ENCODE assay signal across 8 mouse cellular contexts in the genomic region with DNA sequence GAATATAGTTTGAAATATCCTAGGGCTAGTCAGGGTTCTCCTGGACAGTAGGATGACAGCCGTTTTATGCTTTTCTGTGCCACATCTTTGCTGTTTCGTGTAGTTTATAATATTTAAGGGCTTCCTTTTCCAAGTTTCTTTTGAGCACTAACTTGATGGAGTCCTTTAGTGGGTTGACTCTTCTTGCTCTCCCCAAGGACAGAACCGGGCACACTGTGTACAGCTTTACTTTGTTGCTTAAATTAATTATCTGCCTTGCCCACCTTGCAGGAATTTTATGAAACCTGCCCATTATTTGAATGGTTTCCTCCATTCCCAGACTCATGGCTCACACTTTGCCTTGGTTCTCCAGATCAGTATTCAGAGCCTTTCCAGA. TPM values are rescaled to one million over a fixed set of nuclear protein-coding genes. Genes with fewer than 3 reads are reported as not detected.
DNase-seq lines count a peak whose midpoint lies in the region; ATAC-seq and TF ChIP-seq lines count a peak whose summit lies in the region.

No protein-coding gene starts in this region.

- no peak for TF ChIP-seq CTCF in spleen, adult 2 months (IDR thresholded peaks at IDR 0.05; ENCODE audit: extremely low read depth, insufficient read depth, insufficient read length, insufficient replicate concordance)

- WGBS in spleen, adult 2 months, result 8% methylated on average over 3 of the region's 3 CpGs
- WGBS in liver, embryonic 11.5 days, result 17% methylated on average over 3 of the region's 3 CpGs
- WGBS in stomach, embryonic 16.5 days, result 10% methylated on average over 3 of the region's 3 CpGs

- H3K4me3 ChIP-seq in spleen, adult 2 months (ENCODE audit: extremely low read depth, insufficient read depth, insufficient read length), result peak overlapping the region; percentile 74
- H3K4me3 ChIP-seq in liver, embryonic 11.5 days (ENCODE audit: low read depth, low read length), result peak overlapping the region; percentile 76
- peak overlapping the region; percentile 80 for H3K4me3 ChIP-seq in stomach, embryonic 16.5 days (replicated peaks; ENCODE audit: low read length)

- H3K27me3 ChIP-seq in spleen, adult 2 months (ENCODE audit: control insufficient read depth, insufficient read depth, low read length), result no peaks in the 10 kb centered on the region
- no peaks in the 10 kb centered on the region for H3K27me3 ChIP-seq in liver, embryonic 11.5 days (replicated peaks; ENCODE audit: control insufficient read depth, insufficient read depth, low read length)
- H3K27me3 ChIP-seq in stomach, embryonic 16.5 days (ENCODE audit: control insufficient read depth, insufficient read depth, low read length), result no peaks in the 10 kb centered on the region

- TF ChIP-seq POLR2A in spleen, adult 2 months (IDR thresholded peaks at IDR 0.05; ENCODE audit: low read depth, low read length), result no peak

- H3K27ac ChIP-seq in spleen, adult 2 months (ENCODE audit: insufficient read depth, low read length), result no peak overlapping the region
- peak overlapping the region; percentile 32; the same call in 1 of the 2 replicates for H3K27ac ChIP-seq in liver, embryonic 11.5 days (ENCODE audit: low read depth, low read length)
- peak overlapping the region; percentile 89; the same call in 1 of the 2 replicates for H3K27ac ChIP-seq in stomach, embryonic 16.5 days (ENCODE audit: low read length)

- H3K4me1 ChIP-seq in spleen, adult 2 months (ENCODE audit: control insufficient read depth, insufficient read depth, insufficient read length), result peaks cover 3% of the 10 kb centered on the region; the same call in 1 of the 2 replicates
- no peaks in the 10 kb centered on the region; the same call in 1 of the 2 replicates for H3K4me1 ChIP-seq in liver, embryonic 11.5 days (replicated peaks; ENCODE audit: control insufficient read depth, insufficient read depth, low read length)
- H3K4me1 ChIP-seq in stomach, embryonic 16.5 days (ENCODE audit: control insufficient read depth, insufficient read depth, low read length), result peaks cover 8% of the 10 kb centered on the region

- H3K36me3 ChIP-seq in spleen, adult 2 months (ENCODE audit: control insufficient read depth, insufficient read depth, low read length), result peaks cover 18% of the 10 kb centered on the region
- peaks cover 22% of the 10 kb centered on the region for H3K36me3 ChIP-seq in liver, embryonic 11.5 days (ENCODE audit: control insufficient read depth, insufficient read depth, low read length)
- peaks cover 10% of the 10 kb centered on the region for H3K36me3 ChIP-seq in stomach, embryonic 16.5 days (ENCODE audit: control insufficient read depth, insufficient read depth, low read length)

- no peak for DNase-seq in cerebellum, adult 9-11 months
- no peak for DNase-seq in spleen, adult 2 months (ENCODE audit: low read depth in 1 of 2, low spot score in 2 of 2)
- DNase-seq in spleen, adult 12 weeks (ENCODE audit: low spot score), result no peak
- DNase-seq in liver, embryonic 11.5 days (ENCODE audit: low spot score), result no peak
- no peak for DNase-seq in cerebellum, postnatal 36 days
- DNase-seq in gastrocnemius, adult 8-10 months (ENCODE audit: low spot score in 2 of 2), result no peak

- H3K4me2 ChIP-seq in liver, embryonic 11.5 days, result peak overlapping the region; percentile 86
- H3K4me2 ChIP-seq in stomach, embryonic 16.5 days (ENCODE audit: low read depth, low read length), result peak overlapping the region; percentile 76

- ATAC-seq in cerebellum, adult (ENCODE audit: insufficient number of reproducible peaks, low FRiP score, low TSS enrichment), result peak; percentile 27; the same call in 1 of the 2 replicates
- peak; percentile 3; the same call in 1 of the 2 replicates for ATAC-seq in liver, embryonic 11.5 days (replicated peaks; ENCODE audit: low FRiP score)
- ATAC-seq in stomach, embryonic 16.5 days (ENCODE audit: insufficient read depth, low FRiP score), result no peak

- no peaks in the 10 kb centered on the region for H3K9me3 ChIP-seq in liver, embryonic 11.5 days (ENCODE audit: control insufficient read depth, low read length)
- H3K9me3 ChIP-seq in stomach, embryonic 16.5 days (replicated peaks; ENCODE audit: control insufficient read depth, low read length), result no peaks in the 10 kb centered on the region

- H3K9ac ChIP-seq in liver, embryonic 11.5 days (ENCODE audit: low read depth, low read length), result peak overlapping the region; percentile 83
- H3K9ac ChIP-seq in stomach, embryonic 16.5 days (ENCODE audit: low read length), result peak overlapping the region; percentile 83

RNA-seq across cellular contexts. Expression of a gene that starts 0.5 kb away (rescaled TPM):
- polyA plus RNA-seq in spleen, adult 2 months (2012; rRNA removed), result 19.0 and 20.8 TPM in 2 replicates
- polyA plus RNA-seq in liver, embryonic 11.5 days (2014; fragmentation: Nextera tagmentation; extraction: Ambion mirVana), result 42.3 and 44.9 TPM in 2 replicates
- polyA plus RNA-seq in stomach, embryonic 16.5 days (2015; fragmentation: Nextera tagmentation; extraction: Ambion mirVana), result 34.4 and 36.3 TPM in 2 replicates
- total RNA-seq in gastrocnemius, adult 8-10 months (2022), result 10 to 100 TPM; 13.0 to 17.4 (median 14.6) TPM

RNA-seq across cellular contexts. Expression of a gene that starts 10.2 kb away (rescaled TPM):
- polyA plus RNA-seq in spleen, adult 2 months (2012; rRNA removed), result 158 and 177 TPM in 2 replicates
- polyA plus RNA-seq in liver, embryonic 11.5 days (2014; fragmentation: Nextera tagmentation; extraction: Ambion mirVana), result 489 and 507 TPM in 2 replicates
- polyA plus RNA-seq in stomach, embryonic 16.5 days (2015; fragmentation: Nextera tagmentation; extraction: Ambion mirVana), result 462 and 484 TPM in 2 replicates
- 100 to 1,000 TPM; 192 to 208 (median 201) TPM for total RNA-seq in gastrocnemius, adult 8-10 months (2022)

RNA-seq across cellular contexts. Expression of a gene that starts 10.4 kb away (rescaled TPM):
- polyA plus RNA-seq in spleen, adult 2 months (2012; rRNA removed), result 11.6 and 15.9 TPM in 2 replicates
- polyA plus RNA-seq in liver, embryonic 11.5 days (2014; fragmentation: Nextera tagmentation; extraction: Ambion mirVana), result 54.9 and 58.0 TPM in 2 replicates
- polyA plus RNA-seq in stomach, embryonic 16.5 days (2015; fragmentation: Nextera tagmentation; extraction: Ambion mirVana), result 58.0 and 63.4 TPM in 2 replicates
- 1 to 10 TPM; 1.6 to 2.4 (median 1.8) TPM for total RNA-seq in gastrocnemius, adult 8-10 months (2022)

RNA-seq across cellular contexts. Expression of a gene that starts 21.8 kb away (rescaled TPM):
- polyA plus RNA-seq in spleen, adult 2 months (2012; rRNA removed), result 19.7 and 19.9 TPM in 2 replicates
- polyA plus RNA-seq in liver, embryonic 11.5 days (2014; fragmentation: Nextera tagmentation; extraction: Ambion mirVana), result 40.2 and 43.8 TPM in 2 replicates
- polyA plus RNA-seq in stomach, embryonic 16.5 days (2015; fragmentation: Nextera tagmentation; extraction: Ambion mirVana), result 54.4 and 55.8 TPM in 2 replicates
- total RNA-seq in gastrocnemius, adult 8-10 months (2022), result 10 to 100 TPM; 18.0 to 23.1 (median 20.7) TPM

RNA-seq across cellular contexts. Expression of a gene that starts 31.6 kb away (rescaled TPM):
- 23.3 and 33.9 TPM in 2 replicates for polyA plus RNA-seq in spleen, adult 2 months (2012; rRNA removed)
- polyA plus RNA-seq in liver, embryonic 11.5 days (2014; fragmentation: Nextera tagmentation; extraction: Ambion mirVana), result 3.0 and 3.3 TPM in 2 replicates
- 53.1 and 72.9 TPM in 2 replicates for polyA plus RNA-seq in stomach, embryonic 16.5 days (2015; fragmentation: Nextera tagmentation; extraction: Ambion mirVana)
- total RNA-seq in gastrocnemius, adult 8-10 months (2022), result under 1 TPM in 3 of 4 experiments, not detected in 1; 0.09 to 0.12 (median 0.11) TPM
